Mouse (Mus musculus) liver, embryonic 15.5 days (tissue): Measurements from ENCODE around the gene Cdk2ap2. TPM values are rescaled to one million over a fixed set of nuclear protein-coding genes. Genes with fewer than 3 reads are reported as not detected.

Source experiments
- ATAC-seq: fragments of 200-750 bp; cut with Nextera tagmentation; 2 replicates; pipeline ENCODE4 v1.8.0; 2017; ENCODE audit warnings: moderate number of reproducible peaks, mild to moderate bottlenecking, moderate library complexity; ENCODE audit not compliant: insufficient read depth
- H3K27ac ChIP-seq: fragments of 300-500 bp; sonication (generic); replicated peaks from 2 replicates; pipeline ENCODE4 v1.5.1; 2015; ENCODE audit warnings: mild to moderate bottlenecking, inconsistent platforms
- H3K27me3 ChIP-seq: fragments of 300-500 bp; sonication (generic); 2 replicates; pipeline ENCODE4 v1.6.1; 2015; ENCODE audit warnings: mild to moderate bottlenecking, inconsistent platforms
- H3K36me3 ChIP-seq: fragments of 300-500 bp; sonication (generic); replicated peaks from 2 replicates; pipeline ENCODE4 v1.6.1; 2015; ENCODE audit warnings: moderate library complexity, mild to moderate bottlenecking, inconsistent platforms
- H3K4me1 ChIP-seq: fragments of 300-500 bp; sonication (generic); replicated peaks from 2 replicates; pipeline ENCODE4 v1.6.1; 2015; ENCODE audit warnings: inconsistent platforms
- H3K4me2 ChIP-seq: fragments of 300-500 bp; sonication (generic); 2 replicates; pipeline ENCODE4 v1.6.1; 2015; ENCODE audit warnings: moderate library complexity, mild to moderate bottlenecking, inconsistent platforms
- H3K4me3 ChIP-seq: fragments of 300-500 bp; sonication (generic); replicated peaks from 2 replicates; pipeline ENCODE4 v1.5.1; 2015; ENCODE audit warnings: mild to moderate bottlenecking, inconsistent platforms
- H3K9ac ChIP-seq: fragments of 300-500 bp; sonication (generic); 2 replicates; pipeline ENCODE4 v1.6.1; 2015; ENCODE audit warnings: moderate library complexity, mild to moderate bottlenecking, inconsistent platforms
- H3K9me3 ChIP-seq: fragments of 300-500 bp; sonication (generic); replicated peaks from 2 replicates; pipeline ENCODE4 v1.6.1; 2016; ENCODE audit warnings: inconsistent platforms
- WGBS: fragments of 180-500 bp; shearing (Covaris S2); methylation state at CpG from one replicate; pipeline ENCODE4 v1.1.7; 2015; ENCODE audit warnings: mixed read lengths; ENCODE audit not compliant: insufficient replicate concordance; 5-methylcytosine and 5-hydroxymethylcytosine counted together
- polyA plus RNA-seq: library from polyadenylated mRNA; unstranded; fragments of >200 nt; fragmentation: Nextera tagmentation; extraction: Ambion mirVana; gene quantifications from 2 replicates; pipeline ENCODE4 v1.2.1, GENCODE M21; 2015

Gene Cdk2ap2
- polyA plus RNA-seq, 1 experiment from 2014 or later = 115 TPM

DNA sequence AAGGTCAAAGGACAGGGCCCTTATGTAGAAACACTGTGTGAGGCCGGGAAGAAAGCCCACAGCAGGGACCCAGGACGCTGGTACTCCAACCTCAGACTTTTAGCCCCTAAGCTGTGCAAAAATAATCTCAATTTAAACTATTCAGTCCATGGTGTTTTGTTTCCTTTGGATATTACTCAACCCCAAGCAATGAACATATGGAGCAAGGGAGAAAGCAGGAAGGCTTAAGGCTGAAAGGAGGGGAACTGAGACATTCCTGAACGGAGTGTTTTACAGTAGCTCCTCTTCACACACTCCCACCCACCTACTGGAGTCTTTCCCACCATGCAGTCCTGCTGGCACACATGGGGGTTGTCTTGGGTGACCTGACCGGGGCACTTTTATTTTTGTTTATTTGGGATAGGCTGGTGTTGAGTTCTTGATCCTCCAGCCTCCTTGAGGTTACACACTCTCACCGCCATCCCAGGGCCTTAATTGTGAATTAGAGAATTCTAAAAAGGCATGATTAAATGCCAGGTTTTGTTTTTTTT lies 2.1 kb upstream of the Cdk2ap2 start:
- H3K4me3 ChIP-seq = no peak overlapping the region
- H3K4me1 ChIP-seq = peaks cover 45% of the 10 kb centered on the region
- peaks cover 5% of the 10 kb centered on the region for H3K27me3 ChIP-seq
- no peak overlapping the region for H3K27ac ChIP-seq
- ATAC-seq = no peak
- no peaks in the 10 kb centered on the region for H3K9me3 ChIP-seq
- H3K4me2 ChIP-seq = no peak overlapping the region
- 74% methylated on average over 5 of the region's 5 CpGs for WGBS
- peaks cover 6% of the 10 kb centered on the region; the same call in 1 of the 2 replicates for H3K36me3 ChIP-seq
- no peak overlapping the region for H3K9ac ChIP-seq

GRCm38 (mm10) chr19:4095802-4096201 lies 1.2 kb upstream of the Cdk2ap2 start:
- peak overlapping the region; percentile 74 for H3K4me3 ChIP-seq
- H3K27ac ChIP-seq = no peak overlapping the region
- no peak overlapping the region for H3K9ac ChIP-seq
- H3K9me3 ChIP-seq = no peaks in the 10 kb centered on the region
- H3K4me1 ChIP-seq = peaks cover 55% of the 10 kb centered on the region
- ATAC-seq = no peak
- peak overlapping the region; percentile 93 for H3K4me2 ChIP-seq
- H3K36me3 ChIP-seq = peaks cover 6% of the 10 kb centered on the region; the same call in 1 of the 2 replicates
- H3K27me3 ChIP-seq = peaks cover 15% of the 10 kb centered on the region
- WGBS = 65% methylated on average over 3 of the region's 3 CpGs

DNA sequence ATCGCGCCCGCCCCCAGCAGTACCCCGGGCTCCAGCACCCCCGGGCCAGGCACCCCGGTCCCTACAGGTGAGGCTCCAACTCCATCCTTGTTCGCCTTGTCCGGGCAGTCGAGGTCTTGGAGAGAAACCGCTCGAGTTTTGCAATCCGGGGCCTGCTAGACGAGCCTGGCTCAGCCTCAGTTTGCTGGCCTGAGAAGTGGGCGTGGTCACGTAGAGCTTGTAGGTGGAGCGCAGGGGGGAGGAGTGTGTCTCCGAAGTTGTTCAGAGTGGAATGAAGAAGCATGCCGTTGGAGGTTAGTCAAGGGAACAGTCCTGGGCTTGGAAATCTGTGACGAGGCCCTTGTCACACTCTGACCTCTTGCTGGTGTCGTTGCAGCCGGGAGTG lies 451 bp downstream of the Cdk2ap2 start:
- H3K4me1 ChIP-seq = peaks cover 63% of the 10 kb centered on the region
- H3K9ac ChIP-seq = peak overlapping the region; percentile 74
- H3K27me3 ChIP-seq = peaks cover 31% of the 10 kb centered on the region
- peak overlapping the region; percentile 99 for H3K27ac ChIP-seq
- ATAC-seq = peak; percentile 76
- peaks cover 6% of the 10 kb centered on the region; the same call in 1 of the 2 replicates for H3K36me3 ChIP-seq
- peak overlapping the region; percentile 93 for H3K4me2 ChIP-seq
- 2% methylated on average over 21 of the region's 21 CpGs for WGBS
- H3K9me3 ChIP-seq = no peaks in the 10 kb centered on the region
- peak overlapping the region; percentile 74 for H3K4me3 ChIP-seq

DNA sequence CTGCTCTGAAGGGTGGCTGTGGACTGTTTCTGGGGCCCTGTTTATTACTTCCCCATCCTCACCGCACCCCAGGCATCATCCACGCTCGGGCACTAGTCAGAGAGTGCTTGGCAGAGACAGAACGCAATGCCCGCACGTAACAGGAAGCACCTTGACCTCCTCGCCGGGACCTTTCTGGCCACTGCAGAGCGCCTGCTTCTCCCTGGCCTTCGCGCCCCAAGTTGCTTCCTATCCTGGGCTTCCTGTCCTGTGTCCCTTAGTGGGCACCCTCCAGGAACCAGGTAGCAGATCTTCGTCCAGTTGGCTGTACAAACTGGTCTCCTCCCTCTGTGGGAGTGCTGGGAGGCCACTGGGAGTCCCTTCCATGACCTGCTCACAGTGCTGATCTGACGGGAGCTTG lies 1.4 kb downstream of the Cdk2ap2 start:
- Histone ChIP-seq H3K27ac (peak overlapping the region; percentile 99), H3K4me2 (peak overlapping the region; percentile 93), H3K9ac (peak overlapping the region; percentile 74; the same call in 1 of the 2 replicates), H3K36me3 (peaks cover 6% of the 10 kb centered on the region; the same call in 1 of the 2 replicates), H3K4me3 (peak overlapping the region; percentile 74), H3K4me1 (peaks cover 56% of the 10 kb centered on the region), H3K9me3 (no peaks in the 10 kb centered on the region), H3K27me3 (peaks cover 41% of the 10 kb centered on the region)
- WGBS = 71% methylated on average over 13 of the region's 13 CpGs
- no peak for ATAC-seq

DNA sequence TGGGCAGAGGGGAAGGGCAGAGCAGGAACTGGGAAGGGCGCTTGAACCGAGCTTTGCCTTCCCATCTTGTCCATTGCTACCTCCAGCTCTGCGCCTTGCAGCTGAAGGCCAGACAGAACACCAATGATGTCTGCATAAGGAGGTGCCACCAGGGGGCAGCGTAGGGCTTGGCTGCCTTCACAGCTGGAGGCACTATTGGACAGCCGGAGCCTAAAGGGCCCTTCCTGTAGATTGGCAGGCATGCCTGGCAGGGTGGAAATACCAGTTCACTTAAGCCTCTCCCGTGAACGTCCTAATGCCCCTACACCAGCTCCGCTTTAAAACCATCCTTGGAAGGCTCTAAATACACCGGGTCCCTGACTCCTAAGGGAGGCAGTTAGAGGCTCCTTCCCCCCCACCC lies 2.1 kb downstream of the Cdk2ap2 start:
- Histone ChIP-seq H3K4me2 (peak overlapping the region; percentile 93), H3K4me1 (peaks cover 56% of the 10 kb centered on the region), H3K9ac (peak overlapping the region; percentile 63), H3K36me3 (peaks cover 6% of the 10 kb centered on the region; the same call in 1 of the 2 replicates), H3K9me3 (no peaks in the 10 kb centered on the region), H3K4me3 (peak overlapping the region; percentile 74), H3K27ac (peak overlapping the region; percentile 99), H3K27me3 (peaks cover 46% of the 10 kb centered on the region)
- ATAC-seq = no peak
- whole genome bisulfite sequencing = 6% methylated on average over 9 of the region's 9 CpGs

DNA sequence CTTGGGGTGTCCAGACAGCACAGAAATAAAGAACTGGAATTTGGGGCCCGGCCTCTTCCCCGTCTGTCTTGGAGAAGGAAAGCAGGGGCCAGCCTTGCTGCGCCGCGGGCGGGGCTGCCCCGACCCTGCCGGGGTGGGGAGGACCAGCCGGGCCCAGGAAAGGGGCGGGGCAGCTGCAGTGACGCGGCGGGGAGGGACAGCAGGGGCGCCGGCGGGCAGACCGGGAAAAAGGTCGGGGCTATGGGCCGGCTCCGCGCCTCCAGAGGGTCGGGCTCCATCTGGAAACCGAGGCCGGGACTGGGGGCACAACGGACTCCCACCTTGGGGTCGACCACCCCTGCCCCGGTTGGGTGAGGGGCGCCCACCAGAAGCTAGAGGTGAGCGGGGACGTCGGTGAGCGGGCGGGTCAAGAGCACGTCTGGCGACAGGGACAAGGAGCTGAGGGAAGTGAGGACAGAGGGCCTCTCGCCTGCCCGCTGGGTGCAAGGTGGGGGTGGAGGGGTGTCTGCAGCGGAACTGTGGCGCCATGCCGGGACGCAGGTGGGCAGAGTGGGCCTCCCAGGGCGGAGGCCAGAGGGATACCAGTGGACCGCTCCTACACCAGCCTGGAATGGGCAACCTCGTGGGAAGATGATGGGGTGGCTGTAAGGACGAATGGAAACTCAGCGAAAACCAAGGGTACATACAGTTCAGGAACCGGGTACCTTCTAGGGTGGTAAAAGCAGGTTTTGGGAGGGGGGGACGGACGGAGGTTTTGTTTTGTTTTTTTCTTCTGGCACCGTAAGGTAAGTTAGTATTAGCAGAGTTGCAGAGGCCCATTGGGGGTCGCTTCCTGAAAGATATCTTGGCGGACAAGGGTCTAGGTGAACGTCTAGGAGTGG lies 3.1 kb downstream of the Cdk2ap2 start, which contains the start of gene Pitpnm1:
Gene Pitpnm1 (plus strand): TSS at position 162 of the 881 bp plus-strand sequence.
- peaks cover 47% of the 10 kb centered on the region for H3K27me3 ChIP-seq
- peaks cover 56% of the 10 kb centered on the region for H3K4me1 ChIP-seq
- peak within 1 kb of the TSS; percentile 93 for H3K4me2 ChIP-seq
- peak within 1 kb of the TSS; percentile 63 for H3K9ac ChIP-seq
- peak within 1 kb of the TSS; percentile 99 for H3K27ac ChIP-seq
- no peak for ATAC-seq
- peaks cover 8% of the 10 kb centered on the region; the same call in 1 of the 2 replicates for H3K36me3 ChIP-seq
- peak within 1 kb of the TSS; percentile 74 for H3K4me3 ChIP-seq
- WGBS = 1% methylated on average over 53 of the region's 53 CpGs
- no peaks in the 10 kb centered on the region for H3K9me3 ChIP-seq

DNA sequence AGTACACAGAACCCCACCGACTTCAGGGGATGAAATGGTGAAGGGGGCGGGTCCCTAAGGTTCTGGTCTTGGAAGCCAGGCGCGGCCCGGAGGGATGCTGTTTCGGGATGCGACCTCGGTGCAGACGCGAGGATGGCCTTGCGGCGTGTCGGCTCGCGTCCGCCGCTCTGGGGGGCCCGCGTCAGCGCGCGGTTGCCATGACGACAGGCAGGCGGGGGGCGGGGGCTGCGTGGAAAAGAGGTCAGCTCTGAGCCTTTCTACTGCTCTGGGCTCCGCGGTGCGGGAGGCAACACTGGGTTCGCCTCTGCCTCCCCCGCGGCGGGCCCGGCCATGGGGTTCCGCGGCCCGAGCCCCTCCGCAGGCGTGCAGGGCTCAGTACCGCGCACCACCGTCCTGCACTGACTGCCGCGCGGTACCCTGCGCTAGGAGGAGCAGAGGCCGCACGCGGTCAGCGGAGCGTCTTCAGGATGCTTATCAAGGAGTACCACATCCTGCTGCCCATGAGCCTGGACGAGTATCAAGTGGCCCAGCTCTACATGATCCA lies 3.8 kb downstream of the Cdk2ap2 start:
- peaks cover 8% of the 10 kb centered on the region; the same call in 1 of the 2 replicates for H3K36me3 ChIP-seq
- WGBS = 1% methylated on average over 52 of the region's 52 CpGs
- peak overlapping the region; percentile 74 for H3K4me3 ChIP-seq
- ATAC-seq = no peak
- peak overlapping the region; percentile 93 for H3K4me2 ChIP-seq
- no peaks in the 10 kb centered on the region for H3K9me3 ChIP-seq
- H3K27ac ChIP-seq = no peak overlapping the region
- peaks cover 47% of the 10 kb centered on the region for H3K27me3 ChIP-seq
- H3K4me1 ChIP-seq = peaks cover 56% of the 10 kb centered on the region
- H3K9ac ChIP-seq = peak overlapping the region; percentile 63; the same call in 1 of the 2 replicates

GRCm38 (mm10) chr19:4101466-4101865 lies 4.5 kb downstream of the Cdk2ap2 start:
- Histone ChIP-seq H3K27me3 (peaks cover 47% of the 10 kb centered on the region), H3K36me3 (peaks cover 8% of the 10 kb centered on the region; the same call in 1 of the 2 replicates), H3K4me1 (peaks cover 49% of the 10 kb centered on the region), H3K27ac (no peak overlapping the region), H3K9ac (no peak overlapping the region), H3K4me3 (peak overlapping the region; percentile 74; the same call in 1 of the 2 replicates), H3K9me3 (no peaks in the 10 kb centered on the region), H3K4me2 (peak overlapping the region; percentile 93; the same call in 1 of the 2 replicates)
- WGBS = 70% methylated on average over 6 of the region's 6 CpGs
- ATAC-seq = no peak

DNA sequence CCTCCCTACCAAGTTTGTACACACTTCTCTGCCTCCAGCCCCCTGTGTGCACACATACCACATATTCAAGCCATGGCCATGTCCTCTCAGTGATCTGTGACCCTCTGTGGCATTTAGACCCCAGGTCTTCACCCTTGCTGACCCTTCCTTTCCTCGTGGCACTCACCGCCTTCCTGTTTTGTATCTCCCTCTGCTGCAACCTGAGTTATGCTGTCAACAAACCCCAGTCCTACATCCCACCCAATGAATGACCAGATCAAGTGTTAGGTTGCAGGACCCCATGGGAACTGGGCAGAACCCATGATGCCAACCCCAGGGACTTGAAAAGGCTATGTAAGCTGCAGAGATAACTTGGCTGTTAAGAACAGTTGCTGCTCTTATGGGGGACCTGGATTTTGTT lies 5.1 kb downstream of the Cdk2ap2 start:
- H3K9ac ChIP-seq = no peak overlapping the region
- no peak overlapping the region for H3K27ac ChIP-seq
- no peak overlapping the region for H3K4me2 ChIP-seq
- WGBS = 77% methylated on average over 2 of the region's 2 CpGs
- no peak overlapping the region for H3K4me3 ChIP-seq
- H3K36me3 ChIP-seq = peaks cover 8% of the 10 kb centered on the region; the same call in 1 of the 2 replicates
- ATAC-seq = no peak
- peaks cover 46% of the 10 kb centered on the region for H3K4me1 ChIP-seq
- H3K27me3 ChIP-seq = peaks cover 47% of the 10 kb centered on the region
- no peaks in the 10 kb centered on the region for H3K9me3 ChIP-seq

DNA sequence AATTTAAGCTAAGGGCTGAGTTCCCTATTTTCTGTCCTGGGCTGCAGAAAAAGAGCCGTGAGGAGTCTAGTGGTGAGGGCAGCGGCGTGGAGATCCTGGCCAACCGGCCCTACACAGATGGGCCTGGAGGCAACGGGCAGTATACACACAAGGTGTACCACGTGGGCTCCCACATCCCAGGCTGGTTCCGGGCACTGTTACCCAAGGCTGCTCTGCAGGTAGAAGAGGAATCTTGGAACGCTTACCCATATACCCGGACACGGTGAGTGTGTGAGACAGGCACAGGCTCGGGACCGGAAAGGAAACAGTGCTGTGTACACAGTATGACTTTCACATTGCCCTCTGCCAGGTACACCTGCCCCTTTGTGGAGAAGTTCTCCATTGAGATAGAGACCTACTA lies 5.6 kb downstream of the Cdk2ap2 start:
- peaks cover 11% of the 10 kb centered on the region; the same call in 1 of the 2 replicates for H3K36me3 ChIP-seq
- 78% methylated on average over 12 of the region's 12 CpGs for WGBS
- H3K9ac ChIP-seq = no peak overlapping the region
- no peak for ATAC-seq
- H3K27me3 ChIP-seq = peaks cover 47% of the 10 kb centered on the region
- no peaks in the 10 kb centered on the region for H3K9me3 ChIP-seq
- H3K4me3 ChIP-seq = no peak overlapping the region
- H3K27ac ChIP-seq = no peak overlapping the region
- H3K4me2 ChIP-seq = no peak overlapping the region
- H3K4me1 ChIP-seq = peaks cover 41% of the 10 kb centered on the region

GRCm38 (mm10) chr19:4103294-4103693 lies 6.3 kb downstream of the Cdk2ap2 start:
- H3K4me2 ChIP-seq = no peak overlapping the region
- no peak for ATAC-seq
- no peak overlapping the region for H3K27ac ChIP-seq
- H3K9ac ChIP-seq = no peak overlapping the region
- H3K36me3 ChIP-seq = peaks cover 9% of the 10 kb centered on the region; the same call in 1 of the 2 replicates
- H3K4me3 ChIP-seq = no peak overlapping the region
- no peaks in the 10 kb centered on the region for H3K9me3 ChIP-seq
- H3K27me3 ChIP-seq = peaks cover 47% of the 10 kb centered on the region
- 88% methylated on average over 18 of the region's 18 CpGs for WGBS
- peaks cover 35% of the 10 kb centered on the region for H3K4me1 ChIP-seq
